Mouse (Mus musculus): ENCODE results near the gene Med18.
A peak's percentile ranks its signal among the peaks of the same experiment; 100 is the strongest.
"Not testable (repeated sequence)": the region's sequence is repeated elsewhere in the genome, so short reads cannot be mapped to it uniquely, and the experiment has no call there.

The Med18 gene

GRCm38 (mm10) chr4:132421923-132422782 lies 41.6 kb downstream of the Med18 start, which contains the start of gene Phactr4:
Phactr4 (minus strand) TSS chr4:132422489.
- DNase-seq (ENCODE audit: low read depth, low spot score): peak; percentile 94

- no peak for DNase-seq (ENCODE audit: low read depth, low spot score)
These were observed 42.2 kb downstream of the Med18 start for GRCm38 (mm10) chr4:132421556-132421922.

GRCm38 (mm10) chr4:132420471-132420870 lies 43.2 kb downstream of the Med18 start:
- no peak for DNase-seq (ENCODE audit: low read depth, low spot score)

GRCm38 (mm10) chr4:132415966-132416365 lies 47.8 kb downstream of the Med18 start:
- no peak for DNase-seq (ENCODE audit: low read depth, low spot score)

GRCm38 (mm10) chr4:132413257-132413656 lies 50.5 kb downstream of the Med18 start:
- DNase-seq (ENCODE audit: low read depth, low spot score): not testable (repeated sequence)

GRCm38 (mm10) chr4:132411322-132412094 lies 52.2 kb downstream of the Med18 start:
- no peak for DNase-seq (ENCODE audit: low read depth, low spot score)

DNA sequence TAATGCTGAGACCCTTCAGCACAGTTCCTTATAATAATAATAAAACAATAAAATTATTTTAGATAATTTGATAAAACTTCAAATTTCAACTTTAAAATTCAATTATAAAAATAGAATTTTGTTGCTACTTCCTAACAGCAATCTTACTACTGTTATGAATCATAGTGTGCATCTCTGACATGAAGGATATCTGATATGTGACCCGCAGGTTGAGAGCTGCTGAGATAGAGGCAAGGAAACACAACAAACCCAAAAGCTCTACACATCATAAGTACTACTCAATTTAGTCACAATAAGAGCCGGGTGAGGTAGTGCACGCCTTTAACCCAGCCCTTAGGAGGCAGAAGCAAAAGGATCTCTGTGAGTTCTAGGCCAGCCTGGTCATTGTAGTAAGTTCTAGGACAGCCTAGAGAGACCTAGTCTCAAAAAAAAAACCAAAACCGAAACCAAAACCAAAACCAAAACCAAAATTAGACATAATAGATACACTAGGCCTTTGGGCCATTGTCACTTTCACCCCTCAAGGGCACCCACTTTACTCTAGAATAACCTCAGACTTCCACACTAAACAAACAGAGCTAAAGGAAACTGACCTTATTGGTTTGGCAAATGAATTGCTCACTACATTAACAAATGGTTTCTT lies 54.0 kb downstream of the Med18 start:
- no peak for DNase-seq (ENCODE audit: low read depth, low spot score)
